Mouse (Mus musculus) intestine, postnatal 0 days (tissue): ENCODE data around the gene Hist2h2aa2. TPM values are rescaled to one million over a fixed set of nuclear protein-coding genes. Genes with fewer than 3 reads are reported as not detected.
"Not testable (repeated sequence)": the region's sequence is repeated elsewhere in the genome, so short reads cannot be mapped to it uniquely, and the experiment has no call there.

Experiments
- ATAC-seq: fragments of 200-750 bp; cut with Nextera tagmentation; 2 replicates; pipeline ENCODE4 v1.8.0; 2017; ENCODE audit warnings: mild to moderate bottlenecking, moderate TSS enrichment, moderate library complexity
- H3K27ac ChIP-seq: fragments of 300-500 bp; sonication (generic); 2 replicates; pipeline ENCODE4 v1.5.1; 2014; ENCODE audit warnings: mild to moderate bottlenecking, low read depth, low read length, moderate library complexity
- H3K27me3 ChIP-seq: fragments of 300-500 bp; sonication (generic); replicated peaks from 2 replicates; pipeline ENCODE4 v1.6.1; 2014; ENCODE audit warnings: low read length, mixed read lengths; ENCODE audit not compliant: control insufficient read depth, insufficient read depth
- H3K36me3 ChIP-seq: fragments of 300-500 bp; sonication (generic); 2 replicates; pipeline ENCODE4 v1.6.1; 2014; ENCODE audit warnings: mild to moderate bottlenecking, moderate library complexity; ENCODE audit not compliant: control insufficient read depth, insufficient read depth
- H3K4me1 ChIP-seq: fragments of 300-500 bp; sonication (generic); replicated peaks from 2 replicates; pipeline ENCODE4 v1.6.1; 2014; ENCODE audit warnings: antibody characterized with exemption, low read length, mixed read lengths; ENCODE audit not compliant: control insufficient read depth, insufficient read depth
- H3K4me2 ChIP-seq: fragments of 300-500 bp; sonication (generic); replicated peaks from 2 replicates; pipeline ENCODE4 v1.6.1; 2014; ENCODE audit warnings: low read depth, mild to moderate bottlenecking, moderate library complexity
- H3K4me3 ChIP-seq: fragments of 300-500 bp; sonication (generic); 2 replicates; pipeline ENCODE4 v1.5.1; 2014; ENCODE audit warnings: low read depth, low read length
- H3K9ac ChIP-seq: fragments of 300-500 bp; sonication (generic); 2 replicates; pipeline ENCODE4 v1.6.1; 2014; ENCODE audit warnings: mild to moderate bottlenecking, low read depth, low read length
- H3K9me3 ChIP-seq: fragments of 300-500 bp; sonication (generic); 2 replicates; pipeline ENCODE4 v1.6.1; 2016; ENCODE audit warnings: mixed run types; ENCODE audit not compliant: control insufficient read depth
- CTCF ChIP-seq: sonication (generic); IDR thresholded peaks from 2 replicates; pipeline ENCODE4 v1.5.1; 2016; ENCODE audit warnings: low read depth, mild to moderate bottlenecking, control low read depth, antibody characterized with exemption, moderate library complexity
- WGBS: fragments of 180-500 bp; shearing (Covaris S2); extraction: QIAGEN DNeasy Blood & Tissue Kit; methylation state at CpG from one replicate; pipeline ENCODE4 v1.1.7; 2014; 5-methylcytosine and 5-hydroxymethylcytosine counted together
- polyA plus RNA-seq: library from polyadenylated mRNA; unstranded; fragments of >200 nt; fragmentation: Nextera tagmentation; extraction: Ambion mirVana; gene quantifications from 2 replicates; pipeline ENCODE4 v1.2.1, GENCODE M21; 2015

Hist2h2aa2 gene
- polyA plus RNA-seq, 1 experiment from 2014 or later, result 87.4 TPM

DNA sequence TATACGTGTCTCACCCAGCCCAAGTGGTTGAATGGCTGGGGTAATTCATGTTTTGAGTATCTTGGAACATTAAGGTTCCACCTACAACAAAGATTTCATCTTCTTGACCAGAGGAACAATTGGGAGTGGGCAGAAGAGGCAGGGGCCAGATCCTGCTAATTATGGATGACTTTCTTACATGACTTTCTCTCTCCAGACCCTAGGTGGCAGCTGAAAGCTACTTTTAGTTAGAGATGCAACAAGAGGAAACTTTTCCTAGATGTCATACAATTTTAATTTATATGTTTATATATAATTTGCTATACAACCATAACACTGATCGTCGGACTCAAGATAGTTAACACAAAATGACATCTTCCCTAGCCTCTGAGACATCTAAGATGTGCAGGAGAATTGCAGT lies 32.3 kb downstream of the Hist2h2aa2 start:
- H3K9ac ChIP-seq, result no peak overlapping the region
- H3K4me3 ChIP-seq, result no peak overlapping the region
- whole genome bisulfite sequencing, result 65% methylated on average over 3 of the region's 3 CpGs
- H3K9me3 ChIP-seq, result no peaks in the 10 kb centered on the region
- ATAC-seq, result no peak
- 0 out of 2 replicates have a peak, but pooled peaks cover 3% of the 10 kb centered on the region for H3K27me3 ChIP-seq
- H3K4me2 ChIP-seq, result no peak overlapping the region
- no peaks in the 10 kb centered on the region for H3K36me3 ChIP-seq
- H3K4me1 ChIP-seq, result no peaks in the 10 kb centered on the region
- no peak overlapping the region for H3K27ac ChIP-seq
- TF ChIP-seq CTCF, result peak; percentile 43

- Histone ChIP-seq H3K9ac (no peak overlapping the region), H3K27me3 (no peaks in the 10 kb centered on the region), H3K4me3 (no peak overlapping the region), H3K36me3 (no peaks in the 10 kb centered on the region), H3K4me2 (no peak overlapping the region), H3K9me3 (no peaks in the 10 kb centered on the region), H3K27ac (no peak overlapping the region), H3K4me1 (no peaks in the 10 kb centered on the region; the same call in 1 of the 2 replicates)
- TF ChIP-seq CTCF, result no peak
- no peak for ATAC-seq
- 77% methylated on average over 2 of the region's 2 CpGs for WGBS
These were observed 40.3 kb downstream of the Hist2h2aa2 start for GRCm38 (mm10) chr3:96199731-96200130.

- not testable (repeated sequence) for H3K27ac ChIP-seq, H3K4me1 ChIP-seq, ATAC-seq, H3K9me3 ChIP-seq, H3K4me3 ChIP-seq, H3K9ac ChIP-seq, H3K27me3 ChIP-seq, H3K36me3 ChIP-seq
- 25% methylated on average over 6 of the region's 8 CpGs for WGBS
- 0 out of 2 replicates have a peak overlapping the region, but pooled peaks have one; percentile 24 for H3K4me2 ChIP-seq
These were observed 41.4 kb downstream of the Hist2h2aa2 start for GRCm38 (mm10) chr3:96198601-96199251.

DNA sequence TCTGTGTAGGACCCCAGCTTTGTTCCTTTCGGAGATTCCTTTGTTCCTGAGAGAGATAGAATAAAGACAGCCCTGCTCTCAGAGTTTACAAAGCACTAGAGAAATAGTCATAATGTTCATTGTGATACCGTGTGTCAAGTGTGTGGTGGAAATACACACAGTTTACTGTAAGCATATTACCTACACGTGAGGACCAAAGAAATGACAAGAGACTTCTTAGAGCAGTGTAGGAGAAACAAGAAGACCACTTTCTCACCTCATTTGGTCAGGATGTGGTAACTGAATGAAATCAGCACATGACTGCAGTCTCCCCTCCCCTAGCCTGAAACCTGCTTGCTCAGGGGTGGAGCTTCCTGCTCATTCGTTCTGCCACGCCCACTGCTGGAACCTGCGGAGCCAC lies 41.9 kb downstream of the Hist2h2aa2 start:
- peak; percentile 14; the same call in 1 of the 2 replicates for ATAC-seq
- WGBS, result under 1% methylated on average over 6 of the region's 6 CpGs
- Histone ChIP-seq H3K4me3 (peak overlapping the region; percentile 59), H3K9ac (no peak overlapping the region), H3K27ac (no peak overlapping the region), H3K27me3 (no peaks in the 10 kb centered on the region), H3K4me1 (no peaks in the 10 kb centered on the region; the same call in 1 of the 2 replicates), H3K36me3 (no peaks in the 10 kb centered on the region), H3K9me3 (no peaks in the 10 kb centered on the region), H3K4me2 (peak overlapping the region; percentile 91)
- no peak for TF ChIP-seq CTCF

- peak overlapping the region; percentile 57 for H3K9ac ChIP-seq
- WGBS, result under 1% methylated on average over 50 of the region's 50 CpGs
These were observed 42.8 kb downstream of the Hist2h2aa2 start for GRCm38 (mm10) chr3:96197129-96197749.

GRCm38 (mm10) chr3:96196437-96197128 lies 43.5 kb downstream of the Hist2h2aa2 start:
- no peaks in the 10 kb centered on the region for H3K36me3 ChIP-seq
- H3K4me3 ChIP-seq, result peak overlapping the region; percentile 59
- TF ChIP-seq CTCF, result no peak
- ATAC-seq, result no peak
- peak overlapping the region; percentile 57 for H3K9ac ChIP-seq
- H3K27me3 ChIP-seq, result no peaks in the 10 kb centered on the region
- H3K4me1 ChIP-seq, result no peaks in the 10 kb centered on the region; the same call in 1 of the 2 replicates
- WGBS, result 18% methylated on average over 27 of the region's 27 CpGs
- H3K4me2 ChIP-seq, result peak overlapping the region; percentile 91
- H3K9me3 ChIP-seq, result no peaks in the 10 kb centered on the region
- H3K27ac ChIP-seq, result peak overlapping the region; percentile 82; the same call in 1 of the 2 replicates

More at GRCm38 (mm10) chr3:96197129-96197749, 42.8 kb downstream of the Hist2h2aa2 start:
- ATAC-seq, result peak; percentile 92
- peak overlapping the region; percentile 91 for H3K4me2 ChIP-seq
- TF ChIP-seq CTCF, result peak; percentile 41
- no peaks in the 10 kb centered on the region for H3K9me3 ChIP-seq
- H3K27me3 ChIP-seq, result no peaks in the 10 kb centered on the region
- H3K36me3 ChIP-seq, result no peaks in the 10 kb centered on the region
- peak overlapping the region; percentile 59 for H3K4me3 ChIP-seq
- no peaks in the 10 kb centered on the region; the same call in 1 of the 2 replicates for H3K4me1 ChIP-seq
- H3K27ac ChIP-seq, result peak overlapping the region; percentile 82
